Mouse (Mus musculus): Measurements from ENCODE around the gene Sh3pxd2a.
"Not testable (repeated sequence)": the region's sequence is repeated elsewhere in the genome, so short reads cannot be mapped to it uniquely, and the experiment has no call there.

Sh3pxd2a gene

DNA sequence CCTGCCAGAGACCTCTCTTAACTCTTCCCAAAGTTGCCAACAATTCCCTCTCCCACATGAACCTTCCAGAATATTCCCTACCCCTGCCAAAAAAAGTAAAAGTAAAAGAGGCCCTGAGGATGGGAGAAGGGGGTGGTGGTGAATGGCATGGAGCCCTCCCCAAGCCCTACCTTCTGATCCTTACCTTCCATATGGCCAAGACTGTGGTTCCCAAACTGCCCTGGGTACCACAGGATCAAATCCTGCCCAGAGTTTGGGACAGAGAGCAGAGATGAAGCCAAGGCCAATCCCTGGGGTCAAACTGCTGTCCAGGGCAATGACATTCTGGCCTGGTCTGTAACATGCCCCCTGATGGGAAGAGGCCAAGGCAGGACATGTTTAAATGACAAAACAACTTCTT, 55.1 kb downstream of the Sh3pxd2a start:
- no peak for DNase-seq (ENCODE audit: low read depth, low spot score)

DNA sequence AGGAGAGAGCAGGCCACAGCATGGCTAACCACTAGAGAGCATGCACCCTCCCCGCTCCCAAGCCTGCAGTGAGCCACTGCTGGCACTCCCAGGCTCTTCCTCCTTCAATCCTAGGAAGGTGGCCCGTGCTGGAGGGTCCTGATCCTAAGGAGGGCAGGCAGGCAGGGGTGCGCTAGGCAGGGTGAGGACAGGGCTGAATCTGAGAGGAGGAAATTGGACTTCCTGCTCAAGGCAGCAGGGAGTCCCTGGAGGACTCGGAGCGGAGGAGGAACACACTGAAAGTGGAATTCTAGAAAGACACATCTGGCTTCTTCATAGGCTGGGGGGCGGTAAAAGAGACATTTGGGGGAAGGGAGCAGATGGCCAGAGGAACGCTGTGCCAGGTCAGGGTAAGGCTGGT, 55.5 kb downstream of the Sh3pxd2a start:
- no peak for DNase-seq (ENCODE audit: low read depth, low spot score)

DNA sequence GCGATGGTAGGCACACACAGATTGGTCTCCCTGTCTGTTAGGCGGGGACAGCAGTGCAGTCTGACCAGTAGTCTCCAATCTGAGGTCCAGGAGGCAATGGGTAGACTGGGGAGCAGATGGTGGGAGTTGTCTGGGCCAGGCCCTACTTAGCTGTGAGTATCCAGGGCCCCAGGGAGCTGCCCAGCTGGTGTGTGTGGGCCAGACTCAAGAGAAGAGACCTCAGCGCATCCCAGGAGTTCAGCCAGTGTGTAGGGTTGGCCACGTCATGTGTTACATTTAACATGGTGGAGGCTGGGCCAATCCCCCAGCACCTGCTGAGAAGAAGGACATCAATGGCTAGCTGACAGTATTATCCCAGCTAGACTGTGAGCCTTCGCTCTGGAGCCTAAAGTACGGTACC, 56.9 kb downstream of the Sh3pxd2a start:
- DNase-seq (ENCODE audit: low read depth, low spot score): no peak

DNA sequence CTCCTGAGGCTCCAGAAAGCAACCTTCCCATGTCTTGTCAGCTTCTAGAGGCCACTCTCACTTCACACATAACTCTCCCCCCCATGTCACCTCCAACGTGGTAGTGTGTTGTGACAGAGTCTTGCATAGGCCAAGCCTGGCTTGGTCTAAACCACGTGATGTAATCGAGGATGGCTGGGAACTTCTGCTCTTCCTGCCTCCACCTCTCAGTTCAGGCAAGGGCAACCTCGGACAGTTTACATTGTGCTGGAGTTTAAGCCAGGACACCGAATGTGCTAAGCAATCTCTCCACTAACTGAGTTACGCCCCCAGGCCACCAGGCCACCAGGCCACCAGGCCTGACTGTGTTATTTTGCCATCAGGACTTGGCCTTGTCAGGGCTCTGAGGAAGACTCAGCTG, 57.7 kb downstream of the Sh3pxd2a start:
- no peak for DNase-seq (ENCODE audit: low read depth, low spot score)

GRCm38 (mm10) chr19:47405548-47405947, 58.7 kb downstream of the Sh3pxd2a start:
- DNase-seq (ENCODE audit: low read depth, low spot score): no peak

DNA sequence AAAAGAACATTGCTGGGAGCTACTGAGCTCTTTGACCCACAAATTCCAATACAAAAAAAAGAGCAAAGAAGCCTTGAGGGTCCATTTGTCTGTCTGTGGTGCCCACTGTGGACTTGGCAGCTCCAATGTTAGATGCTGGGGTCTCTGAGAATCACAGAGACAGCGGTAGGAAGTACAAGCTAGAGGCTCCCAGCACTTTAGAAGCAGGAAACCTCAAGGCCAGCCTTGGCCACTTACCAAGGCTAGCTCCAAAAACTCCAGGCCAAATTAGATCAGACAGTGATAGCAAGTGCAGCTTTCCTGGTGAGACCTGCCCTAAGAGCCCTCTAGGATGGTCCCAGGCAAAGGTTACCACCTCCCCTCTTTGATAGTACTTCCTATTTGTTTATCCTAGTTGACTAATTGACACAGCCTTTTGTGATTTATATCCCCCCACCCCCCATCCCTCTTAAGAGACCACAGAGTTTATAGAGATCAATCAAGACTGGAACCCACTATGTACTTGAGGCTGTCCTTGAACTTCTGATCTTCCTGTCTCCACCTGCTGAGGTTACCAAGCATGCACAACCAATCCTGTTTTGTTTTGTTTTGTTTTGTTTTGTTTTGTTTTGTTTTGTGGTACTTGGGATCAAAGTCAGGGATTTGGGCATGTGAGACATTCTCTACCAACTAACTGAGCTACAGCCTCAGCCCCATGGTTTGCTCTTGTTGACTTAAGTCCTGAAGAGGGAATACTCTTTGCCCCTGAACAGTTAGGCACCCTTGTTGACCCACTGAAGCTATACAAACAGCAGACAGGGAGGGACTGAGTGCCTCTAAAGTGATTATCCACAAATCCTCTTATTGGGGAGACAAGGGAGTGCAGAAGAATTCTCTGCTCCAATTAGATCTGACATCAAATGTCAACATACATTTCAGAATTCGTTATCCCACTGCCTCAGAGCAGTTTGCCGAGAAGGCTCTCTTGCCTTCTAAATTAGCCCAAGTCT, 60.5 kb downstream of the Sh3pxd2a start:
- no peak for DNase-seq (ENCODE audit: low read depth, low spot score)

DNA sequence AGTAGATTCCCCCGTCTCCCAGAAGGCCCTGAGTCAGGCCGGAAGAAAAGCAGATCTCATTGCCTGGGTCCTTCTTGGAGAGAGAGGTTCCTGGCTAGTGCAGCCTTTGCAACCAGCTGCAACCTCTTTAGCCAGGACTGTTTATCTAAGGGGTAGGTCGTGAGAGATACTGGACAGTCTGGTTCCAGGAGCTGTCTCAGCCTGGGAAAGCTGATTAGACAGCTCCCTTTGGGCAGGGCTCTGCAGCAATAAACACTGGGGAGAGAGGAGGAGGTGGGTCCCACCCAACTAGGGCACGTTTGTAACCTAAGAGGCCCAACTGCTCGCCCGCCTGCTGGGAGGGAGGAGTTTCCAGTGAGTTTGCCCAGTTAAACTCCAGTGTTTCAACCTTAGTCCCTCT, 61.2 kb downstream of the Sh3pxd2a start:
- no peak for DNase-seq (ENCODE audit: low read depth, low spot score)

DNA sequence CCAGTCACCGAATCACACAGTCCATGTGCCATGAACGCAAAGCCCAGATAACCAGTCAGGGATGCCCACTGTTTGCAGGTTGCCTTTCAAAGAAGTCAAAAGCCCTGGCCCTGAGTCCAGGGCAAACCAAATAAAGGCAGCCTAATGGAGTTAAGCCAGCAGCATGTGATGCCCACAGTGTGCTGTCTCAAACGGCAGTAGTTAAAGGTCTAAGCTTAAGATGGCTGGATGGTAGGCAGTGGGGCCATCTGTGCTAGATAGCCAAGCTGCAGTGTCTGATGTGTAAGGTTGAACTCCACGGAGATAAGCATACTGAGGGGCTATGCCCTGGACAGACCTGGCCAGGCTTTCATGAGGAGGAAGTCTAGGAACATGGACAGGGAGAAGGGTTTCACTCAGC, 61.7 kb downstream of the Sh3pxd2a start:
- no peak for DNase-seq (ENCODE audit: low read depth, low spot score)

DNA sequence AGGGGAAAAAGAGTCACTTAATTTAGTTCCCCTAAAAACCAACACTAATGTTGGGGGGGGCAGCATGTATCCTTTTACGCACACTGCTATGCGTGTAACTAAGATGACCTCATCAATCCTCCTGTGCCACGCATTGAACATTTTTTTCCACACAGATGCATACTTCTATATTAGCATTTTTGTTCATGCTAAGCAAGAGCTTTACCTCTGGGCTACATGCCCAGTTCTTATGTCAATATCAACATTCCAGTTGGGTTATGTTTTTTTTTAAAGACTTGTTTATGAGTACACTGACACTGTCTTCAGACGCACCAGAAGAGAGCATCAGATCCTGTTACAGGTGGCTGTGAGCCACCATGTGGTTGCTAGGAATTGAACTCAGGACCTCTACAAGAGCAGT, 64.5 kb downstream of the Sh3pxd2a start:
- DNase-seq (ENCODE audit: low read depth, low spot score): no peak

GRCm38 (mm10) chr19:47399029-47399428, 65.2 kb downstream of the Sh3pxd2a start:
- DNase-seq (ENCODE audit: low read depth, low spot score): no peak

DNA sequence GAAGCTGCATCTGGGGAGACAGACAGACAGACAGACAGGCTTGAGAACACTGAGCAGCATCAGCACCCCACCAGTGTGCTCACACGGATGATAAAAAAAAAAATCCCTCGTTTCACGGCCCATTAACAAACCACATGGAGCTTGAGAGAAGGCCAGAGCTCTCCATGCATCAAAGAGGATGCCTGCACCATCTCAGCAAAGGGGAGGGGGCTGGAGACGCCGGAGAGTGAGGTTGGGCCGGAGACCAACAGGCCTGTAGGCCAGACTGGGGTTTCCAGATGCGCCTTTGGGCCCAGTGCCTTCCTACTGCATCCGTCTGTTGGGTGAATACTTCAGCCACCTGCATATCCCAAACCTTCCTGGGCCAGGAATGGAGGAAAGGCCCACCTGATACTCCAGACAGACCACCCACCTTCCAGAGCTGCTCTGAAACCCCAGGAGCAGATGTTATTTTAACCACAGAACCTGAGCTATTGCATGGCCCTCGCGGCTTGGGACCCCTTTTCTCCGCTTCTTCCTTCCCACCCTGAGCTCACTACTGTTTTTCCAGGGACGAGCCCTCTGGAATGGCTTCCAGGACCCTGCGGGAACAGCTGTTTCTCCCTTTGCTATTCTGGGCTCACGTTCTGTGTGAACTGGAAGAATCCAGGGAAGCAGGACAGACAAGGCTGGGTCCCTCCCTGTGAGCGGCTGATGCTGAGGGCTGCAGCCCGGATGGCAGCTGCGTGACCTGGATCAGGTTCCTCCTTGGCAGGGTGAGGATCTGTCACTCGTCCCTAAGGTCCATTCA, 66.1 kb downstream of the Sh3pxd2a start:
- DNase-seq (ENCODE audit: low read depth, low spot score): no peak

DNA sequence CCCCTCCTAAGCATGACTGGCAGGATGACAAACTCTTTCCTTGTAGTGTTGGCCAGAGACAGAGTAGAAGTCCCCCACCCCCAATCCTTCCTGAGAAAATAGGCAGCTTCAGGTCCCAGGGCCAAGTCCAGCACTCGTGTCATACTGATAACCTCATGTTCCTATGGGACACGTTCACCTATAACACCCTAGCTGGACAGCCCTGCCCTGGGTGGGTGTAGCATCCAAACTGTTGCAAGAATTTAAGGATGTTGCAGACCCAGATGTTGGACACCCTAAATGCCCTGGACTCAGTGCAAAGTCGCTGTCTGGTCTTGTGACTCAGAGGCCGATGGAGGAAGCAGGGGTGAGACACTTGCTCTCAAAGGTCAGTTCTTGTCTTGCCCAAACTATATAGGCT, 68.9 kb downstream of the Sh3pxd2a start:
- DNase-seq (ENCODE audit: low read depth, low spot score): no peak

GRCm38 (mm10) chr19:47394781-47395180, 69.4 kb downstream of the Sh3pxd2a start:
- DNase-seq (ENCODE audit: low read depth, low spot score): not testable (repeated sequence)

- no peak for DNase-seq (ENCODE audit: low read depth, low spot score)
These were observed 73.3 kb downstream of the Sh3pxd2a start for GRCm38 (mm10) chr19:47390878-47391277.

DNA sequence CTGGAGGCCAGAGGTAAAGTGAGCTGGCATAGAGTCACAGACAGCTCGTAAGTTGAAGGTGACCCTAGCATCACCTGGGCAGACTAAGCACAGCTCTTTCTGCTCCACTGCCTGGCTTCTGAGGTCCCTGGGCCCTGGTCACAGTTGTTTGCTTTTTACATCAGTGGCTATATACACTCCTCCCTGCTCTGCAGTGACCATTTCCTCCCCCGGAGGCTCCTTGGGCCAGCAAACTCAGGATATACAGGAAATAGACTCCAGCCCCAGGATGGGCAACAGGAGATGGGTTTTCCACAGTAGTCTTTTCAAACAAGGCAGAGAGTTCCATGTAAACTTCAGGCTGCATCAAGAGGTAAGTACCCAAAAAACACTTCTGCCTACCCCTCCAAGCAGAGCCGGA, 76.3 kb downstream of the Sh3pxd2a start:
- DNase-seq (ENCODE audit: low read depth, low spot score): no peak

DNA sequence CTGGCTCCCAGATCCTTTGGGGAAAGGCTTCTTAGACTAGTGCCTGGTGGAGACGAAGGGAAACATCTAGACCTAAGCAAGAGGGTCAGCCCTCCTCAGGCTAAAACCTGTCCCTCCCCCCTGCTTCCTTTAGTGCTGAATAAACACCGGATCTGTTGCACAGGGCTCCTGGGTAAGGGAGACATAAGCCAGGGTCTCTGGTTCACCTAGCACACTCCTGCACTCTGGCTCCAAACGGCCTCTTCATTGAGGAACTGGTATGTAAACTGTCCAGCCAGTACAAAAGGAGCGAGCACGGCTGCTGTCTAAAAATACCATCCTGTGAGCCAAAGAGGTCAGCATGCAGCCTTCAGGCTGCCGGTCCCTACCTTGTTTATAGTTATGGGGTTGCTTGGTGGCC, 76.8 kb downstream of the Sh3pxd2a start:
- DNase-seq (ENCODE audit: low read depth, low spot score): no peak

GRCm38 (mm10) chr19:47385971-47386370, 78.2 kb downstream of the Sh3pxd2a start:
- DNase-seq (ENCODE audit: low read depth, low spot score): no peak

GRCm38 (mm10) chr19:47384639-47385038, 79.6 kb downstream of the Sh3pxd2a start:
- DNase-seq (ENCODE audit: low read depth, low spot score): no peak

GRCm38 (mm10) chr19:47384036-47384435, 80.2 kb downstream of the Sh3pxd2a start:
- no peak for DNase-seq (ENCODE audit: low read depth, low spot score)

GRCm38 (mm10) chr19:47382268-47382667, 81.9 kb downstream of the Sh3pxd2a start:
- DNase-seq (ENCODE audit: low read depth, low spot score): no peak

- DNase-seq (ENCODE audit: low read depth, low spot score): no peak
These were observed 83.2 kb downstream of the Sh3pxd2a start for GRCm38 (mm10) chr19:47381011-47381410.

DNA sequence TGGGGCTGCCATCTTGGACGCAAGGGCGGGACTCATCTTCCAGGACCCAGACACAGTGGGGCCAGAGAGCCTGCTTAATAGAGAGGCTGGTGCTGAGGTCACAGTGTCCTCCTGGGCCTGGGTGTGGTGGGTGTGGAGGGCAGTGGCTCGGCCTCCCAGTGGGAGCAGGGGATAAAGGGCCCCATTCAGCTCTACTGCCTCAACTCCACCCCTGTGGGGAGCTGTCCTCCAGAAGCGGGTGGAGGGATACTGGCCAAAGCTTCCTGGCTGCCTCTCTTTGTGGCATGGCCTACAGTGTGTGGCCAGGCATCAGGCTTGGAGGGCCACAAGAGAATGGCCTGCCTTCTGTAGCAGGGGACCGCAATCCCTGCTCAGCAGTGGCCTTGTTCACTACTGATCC, 85.1 kb downstream of the Sh3pxd2a start:
- no peak for DNase-seq (ENCODE audit: low read depth, low spot score)
